Mouse (Mus musculus) urinary bladder, adult 18-20 months (tissue): ENCODE measurements around the gene Capn9.

Experiments
- DNase-seq, 2 experiments: peaks; one replicate each; pipeline ENCODE4 v3.0.0; 2022; ENCODE audit warnings: low spot score in 2 of 2, mixed read lengths in 2 of 2

Capn9 gene

DNA sequence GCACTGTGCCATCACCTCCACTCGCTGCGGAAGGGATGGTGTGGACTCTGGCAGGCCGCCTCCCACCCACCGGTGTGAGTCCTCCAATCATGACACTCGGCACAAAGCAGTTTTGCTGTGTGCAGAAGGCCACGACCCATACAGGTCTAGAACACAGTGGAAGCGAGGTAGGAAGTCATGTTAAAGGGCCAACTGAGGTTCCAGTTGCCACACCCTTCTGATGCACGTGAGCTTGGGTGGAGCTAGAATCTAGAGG, 59.3 kb downstream of the Capn9 start:
- DNase-seq, result no peak

DNA sequence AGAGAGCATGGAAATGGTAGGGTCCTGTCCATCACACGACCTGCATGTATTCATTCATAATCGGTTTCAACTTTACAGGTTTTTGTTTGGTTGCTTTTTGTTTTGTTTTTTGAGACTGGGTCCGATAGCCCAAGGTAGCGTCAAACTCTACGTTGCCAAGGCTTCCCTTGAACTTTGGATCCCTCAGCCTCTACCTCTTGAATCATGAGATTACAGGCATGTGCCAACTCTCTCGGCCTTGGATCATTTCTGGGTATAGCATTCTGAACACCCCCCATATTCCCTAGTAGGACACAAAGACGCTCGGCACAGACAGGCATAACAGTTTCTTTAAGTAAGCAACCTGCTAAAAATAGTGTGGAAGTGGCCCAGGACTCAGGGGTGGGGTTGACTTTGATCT, 65.7 kb downstream of the Capn9 start:
- no peak for DNase-seq

DNA sequence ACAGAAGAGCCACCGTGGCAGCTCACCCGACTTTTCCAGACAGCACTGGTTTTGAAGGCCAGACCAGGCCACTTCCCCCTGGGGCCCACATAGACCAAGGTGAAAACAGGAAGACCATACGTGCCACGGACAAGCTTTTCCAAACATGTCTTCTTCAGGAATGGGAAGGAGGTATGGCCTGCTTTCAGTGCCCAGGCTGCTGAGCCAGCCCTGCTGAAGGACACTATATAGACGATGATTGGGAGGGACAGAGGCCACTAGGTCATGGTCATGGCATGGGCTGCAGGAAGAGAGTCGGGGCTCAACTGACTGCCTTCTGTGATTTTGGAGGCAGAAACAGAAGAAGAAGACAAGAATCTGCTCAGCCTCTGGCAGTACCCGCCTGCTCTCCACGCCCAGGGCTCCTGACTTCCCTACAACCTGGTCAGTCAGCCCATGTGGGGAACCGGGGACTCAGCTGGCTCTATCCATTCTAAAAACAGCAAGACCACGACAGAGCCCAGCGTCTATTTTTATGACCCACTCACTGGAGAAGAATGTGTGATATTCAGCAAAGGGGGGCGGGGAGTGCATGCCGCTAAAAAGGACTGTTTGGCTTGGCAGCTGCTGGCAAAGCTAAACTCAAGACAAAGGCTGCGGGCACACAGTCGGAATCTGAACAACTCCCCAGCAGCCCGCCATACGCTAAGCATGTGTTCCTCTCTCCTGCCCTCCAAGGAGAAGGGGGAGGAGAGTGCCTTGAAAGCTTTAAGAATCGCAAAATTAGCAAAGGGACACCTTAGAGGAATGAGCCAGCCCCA, 67.8 kb downstream of the Capn9 start:
- DNase-seq, result peak in 1 of 2 experiments; percentile 38

- DNase-seq, result no peak
Observed at GRCm38 (mm10) chr8:124648311-124648710, 72.4 kb downstream of the Capn9 start.

DNA sequence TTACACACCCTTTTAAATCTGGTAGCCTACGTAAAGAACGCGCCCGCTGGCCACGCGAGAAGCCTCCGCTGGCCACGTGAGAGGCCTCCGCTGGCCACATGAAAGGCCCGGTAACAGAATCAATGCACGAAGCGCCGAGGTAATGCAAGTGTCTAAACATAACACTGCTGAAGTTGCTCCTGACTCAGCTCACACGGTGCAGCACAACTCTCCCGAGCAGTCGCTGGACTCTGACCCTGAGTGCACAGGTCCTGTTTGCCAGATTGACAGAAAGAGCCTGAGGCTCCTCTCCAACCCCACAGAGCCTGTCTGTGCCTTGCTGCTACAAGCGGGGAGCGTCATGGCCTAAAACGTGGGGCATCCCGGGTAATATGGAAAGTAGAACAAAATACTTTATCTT, 75.9 kb downstream of the Capn9 start:
- DNase-seq, result no peak

GRCm38 (mm10) chr8:124652546-124652945, 76.6 kb downstream of the Capn9 start:
- DNase-seq, result no peak

- DNase-seq, result no peak
Observed at GRCm38 (mm10) chr8:124653568-124654475, 77.9 kb downstream of the Capn9 start.

GRCm38 (mm10) chr8:124657961-124658360, 82.0 kb downstream of the Capn9 start:
- DNase-seq, result no peak

- DNase-seq, result peak; percentile 60 to 70
Observed at GRCm38 (mm10) chr8:124658415-124658814, 82.5 kb downstream of the Capn9 start.

- DNase-seq, result peak in 1 of 2 experiments; percentile 13
Observed at GRCm38 (mm10) chr8:124661781-124662180, 85.9 kb downstream of the Capn9 start.

GRCm38 (mm10) chr8:124662446-124663111, 86.7 kb downstream of the Capn9 start:
- DNase-seq, result peak in 1 of 2 experiments; percentile 36

DNA sequence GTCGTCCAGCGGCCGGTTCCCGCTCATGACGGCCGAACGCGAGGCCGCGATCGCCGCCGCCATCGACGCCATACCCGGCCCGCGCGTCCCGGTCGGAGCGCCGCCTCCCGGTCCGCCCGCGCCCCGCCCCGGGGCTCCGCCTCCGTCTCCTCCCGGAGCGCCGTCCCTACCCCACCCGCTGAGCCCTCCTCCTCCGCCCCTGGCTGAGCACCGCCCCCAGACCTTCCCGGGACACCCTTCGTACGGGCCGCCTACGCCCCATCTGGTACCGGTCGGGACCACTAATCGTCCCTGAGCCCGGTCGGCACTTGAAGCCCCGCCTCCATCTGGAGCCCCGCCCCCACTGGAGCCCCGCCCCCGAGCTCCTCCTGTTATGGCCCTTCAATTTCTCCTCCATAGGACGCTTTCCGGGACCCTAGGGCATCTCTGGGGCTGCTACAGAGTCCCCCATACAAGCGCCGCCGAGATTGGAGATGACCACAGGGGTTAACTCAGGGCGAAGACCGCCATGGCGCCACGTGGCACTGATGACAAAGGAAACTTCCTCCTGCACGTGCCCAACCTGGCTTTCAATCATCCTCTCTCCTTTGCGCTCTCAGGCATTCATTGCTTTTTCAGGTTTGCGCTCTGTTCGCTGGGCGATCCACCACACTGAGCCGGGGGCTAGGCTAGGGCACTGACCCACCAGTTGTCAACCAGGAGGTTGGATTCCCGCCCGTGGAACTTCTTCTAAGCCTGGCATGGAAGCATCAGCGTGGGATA, 87.4 kb downstream of the Capn9 start, which contains the start of gene 2310022B05Rik:
Gene 2310022B05Rik, minus strand, starts transcription at position 258 of the 762 bp plus-strand sequence.
- peak; percentile 85 to 86 for DNase-seq

- DNase-seq, result no peak
Observed at GRCm38 (mm10) chr8:124663874-124664230, 87.9 kb downstream of the Capn9 start.

DNA sequence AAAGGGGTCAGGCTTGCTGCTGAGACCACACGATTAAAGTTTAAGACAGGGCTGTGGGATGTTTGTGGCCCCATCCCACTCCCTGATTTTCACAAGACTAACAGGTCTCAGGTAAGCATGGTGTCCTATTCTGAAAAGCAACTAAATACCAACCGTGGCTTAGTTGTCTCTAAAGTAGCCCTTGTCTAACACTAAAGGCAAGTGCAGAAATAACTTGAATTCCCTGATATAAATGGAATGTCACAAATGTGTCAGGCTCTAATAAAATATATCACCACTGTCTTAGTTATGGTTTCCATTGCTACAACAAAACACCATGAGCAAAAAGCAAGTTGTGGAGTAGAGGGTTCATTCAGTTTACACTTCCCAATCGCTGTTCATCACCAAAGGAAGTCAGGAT, 88.5 kb downstream of the Capn9 start:
- no peak for DNase-seq
